Mouse (Mus musculus): Measurements from ENCODE around the gene Prdm1. TPM values are rescaled to one million over a fixed set of nuclear protein-coding genes. Genes with fewer than 3 reads are reported as not detected.

Gene Prdm1
- polyA plus RNA-seq, 2 experiments: 0.12 to 0.13 TPM

- H3K4me1 ChIP-seq (replicated peaks; ENCODE audit: control insufficient read depth in 2 of 2, insufficient read depth in 2 of 2, low read length in 1 of 2): no peaks in the 10 kb centered on the region
- H3K4me2 ChIP-seq (ENCODE audit: low read depth): no peak overlapping the region
- ATAC-seq (ENCODE audit: insufficient read depth) (no peak), DNase-seq (ENCODE audit: low read depth in 3 of 3, low spot score in 3 of 3) (no peak)
- no peak for TF ChIP-seq EP300 (IDR thresholded peaks at IDR 0.05; ENCODE audit: low read depth)
- TF ChIP-seq CTCF (IDR thresholded peaks at IDR 0.05; ENCODE audit: low read depth): no peak
- H3K9ac ChIP-seq (replicated peaks): no peak overlapping the region
- H3K27me3 ChIP-seq (ENCODE audit: control insufficient read depth, insufficient read depth, low read length): no peaks in the 10 kb centered on the region
- H3K4me3 ChIP-seq (ENCODE audit: insufficient read depth in 1 of 2, low read depth in 2 of 2, low read length in 2 of 2): no peak overlapping the region
- H3K27ac ChIP-seq: no peak overlapping the region
- no peaks in the 10 kb centered on the region for H3K9me3 ChIP-seq (ENCODE audit: control insufficient read depth, low read length)
- H3K36me3 ChIP-seq (replicated peaks; ENCODE audit: control insufficient read depth, insufficient read depth, low read depth): no peaks in the 10 kb centered on the region
- WGBS (ENCODE audit: insufficient replicate concordance): 47% methylated on average over 6 of the region's 6 CpGs
Measured at GRCm38 (mm10) chr10:44483116-44483515, 45.2 kb downstream of the Prdm1 start.

- DNase-seq (ENCODE audit: low read depth in 3 of 3, low spot score in 3 of 3): no peak
- Histone ChIP-seq H3K9ac (replicated peaks) (no peak overlapping the region), H3K4me3 (ENCODE audit: insufficient read depth in 1 of 2, low read depth in 2 of 2, low read length in 2 of 2) (no peak overlapping the region), H3K9me3 (ENCODE audit: control insufficient read depth, low read length) (no peaks in the 10 kb centered on the region), H3K36me3 (replicated peaks; ENCODE audit: control insufficient read depth, insufficient read depth, low read depth) (no peaks in the 10 kb centered on the region), H3K27me3 (ENCODE audit: control insufficient read depth, insufficient read depth, low read length) (no peaks in the 10 kb centered on the region), H3K4me1 (replicated peaks; ENCODE audit: control insufficient read depth in 2 of 2, insufficient read depth in 2 of 2, low read length in 1 of 2) (no peaks in the 10 kb centered on the region), H3K27ac (no peak overlapping the region), H3K4me2 (ENCODE audit: low read depth) (no peak overlapping the region)
- WGBS (ENCODE audit: insufficient replicate concordance): 78% methylated on average over 5 of the region's 5 CpGs
- ATAC-seq (ENCODE audit: insufficient read depth): no peak
- TF ChIP-seq CTCF (IDR thresholded peaks at IDR 0.05; ENCODE audit: low read depth) (no peak), EP300 (IDR thresholded peaks at IDR 0.05; ENCODE audit: low read depth) (no peak)
Measured at GRCm38 (mm10) chr10:44481379-44481778, 46.9 kb downstream of the Prdm1 start.

- H3K9me3 ChIP-seq (ENCODE audit: control insufficient read depth, low read length): no peaks in the 10 kb centered on the region
- no peaks in the 10 kb centered on the region for H3K27me3 ChIP-seq (ENCODE audit: control insufficient read depth, insufficient read depth, low read length)
- no peaks in the 10 kb centered on the region for H3K36me3 ChIP-seq (replicated peaks; ENCODE audit: control insufficient read depth, insufficient read depth, low read depth)
- WGBS (ENCODE audit: insufficient replicate concordance): 55% methylated on average over 6 of the region's 6 CpGs
- no peak overlapping the region for H3K4me2 ChIP-seq (ENCODE audit: low read depth)
- DNase-seq (ENCODE audit: low read depth in 3 of 3, low spot score in 3 of 3) (no peak), ATAC-seq (ENCODE audit: insufficient read depth) (no peak)
- no peak overlapping the region for H3K27ac ChIP-seq
- H3K4me1 ChIP-seq (replicated peaks; ENCODE audit: control insufficient read depth in 2 of 2, insufficient read depth in 2 of 2, low read length in 1 of 2): peaks cover 0 to 6% of the 10 kb centered on the region in 2 experiments; a peak in 1 of 4 replicates
- TF ChIP-seq CTCF (IDR thresholded peaks at IDR 0.05; ENCODE audit: low read depth) (no peak), EP300 (IDR thresholded peaks at IDR 0.05; ENCODE audit: low read depth) (no peak)
- no peak overlapping the region for H3K9ac ChIP-seq (replicated peaks)
- H3K4me3 ChIP-seq (ENCODE audit: insufficient read depth in 1 of 2, low read depth in 2 of 2, low read length in 2 of 2): no peak overlapping the region
Measured at GRCm38 (mm10) chr10:44479286-44479685, 49.0 kb downstream of the Prdm1 start.

GRCm38 (mm10) chr10:44478091-44478490 is 50.2 kb downstream of the Prdm1 start:
- H3K4me2 ChIP-seq (ENCODE audit: low read depth): no peak overlapping the region
- H3K36me3 ChIP-seq (replicated peaks; ENCODE audit: control insufficient read depth, insufficient read depth, low read depth): no peaks in the 10 kb centered on the region
- DNase-seq (ENCODE audit: low read depth in 3 of 3, low spot score in 3 of 3) (no peak), ATAC-seq (ENCODE audit: insufficient read depth) (no peak)
- H3K9ac ChIP-seq (replicated peaks): no peak overlapping the region
- H3K4me1 ChIP-seq (replicated peaks; ENCODE audit: control insufficient read depth in 2 of 2, insufficient read depth in 2 of 2, low read length in 1 of 2): peaks cover 0 to 6% of the 10 kb centered on the region in 2 experiments; a peak in 1 of 4 replicates
- no peak overlapping the region for H3K27ac ChIP-seq
- no peak overlapping the region for H3K4me3 ChIP-seq (ENCODE audit: insufficient read depth in 1 of 2, low read depth in 2 of 2, low read length in 2 of 2)
- TF ChIP-seq EP300 (IDR thresholded peaks at IDR 0.05; ENCODE audit: low read depth) (no peak), CTCF (IDR thresholded peaks at IDR 0.05; ENCODE audit: low read depth) (no peak)
- no peaks in the 10 kb centered on the region for H3K9me3 ChIP-seq (ENCODE audit: control insufficient read depth, low read length)
- no peaks in the 10 kb centered on the region for H3K27me3 ChIP-seq (ENCODE audit: control insufficient read depth, insufficient read depth, low read length)
- 50% methylated on average over 5 of the region's 5 CpGs for WGBS (ENCODE audit: insufficient replicate concordance)

- H3K4me2 ChIP-seq (ENCODE audit: low read depth): no peak overlapping the region
- 77% methylated on average over 8 of the region's 8 CpGs for WGBS (ENCODE audit: insufficient replicate concordance)
- H3K27me3 ChIP-seq (ENCODE audit: control insufficient read depth, insufficient read depth, low read length): no peaks in the 10 kb centered on the region
- no peak overlapping the region for H3K9ac ChIP-seq (replicated peaks)
- H3K9me3 ChIP-seq (ENCODE audit: control insufficient read depth, low read length): no peaks in the 10 kb centered on the region
- ATAC-seq (ENCODE audit: insufficient read depth) (no peak), DNase-seq (ENCODE audit: low read depth in 3 of 3, low spot score in 3 of 3) (no peak)
- H3K36me3 ChIP-seq (replicated peaks; ENCODE audit: control insufficient read depth, insufficient read depth, low read depth): no peaks in the 10 kb centered on the region
- H3K4me1 ChIP-seq (replicated peaks; ENCODE audit: control insufficient read depth in 2 of 2, insufficient read depth in 2 of 2, low read length in 1 of 2): peaks cover 0 to 6% of the 10 kb centered on the region in 2 experiments; a peak in 1 of 4 replicates
- TF ChIP-seq CTCF (IDR thresholded peaks at IDR 0.05; ENCODE audit: low read depth) (no peak), EP300 (IDR thresholded peaks at IDR 0.05; ENCODE audit: low read depth) (no peak)
- H3K4me3 ChIP-seq (ENCODE audit: insufficient read depth in 1 of 2, low read depth in 2 of 2, low read length in 2 of 2): no peak overlapping the region
- H3K27ac ChIP-seq: no peak overlapping the region
Measured at GRCm38 (mm10) chr10:44477240-44477639, 51.1 kb downstream of the Prdm1 start.

Data from liver, embryonic 14.5 days (tissue).